In the genomic region with DNA sequence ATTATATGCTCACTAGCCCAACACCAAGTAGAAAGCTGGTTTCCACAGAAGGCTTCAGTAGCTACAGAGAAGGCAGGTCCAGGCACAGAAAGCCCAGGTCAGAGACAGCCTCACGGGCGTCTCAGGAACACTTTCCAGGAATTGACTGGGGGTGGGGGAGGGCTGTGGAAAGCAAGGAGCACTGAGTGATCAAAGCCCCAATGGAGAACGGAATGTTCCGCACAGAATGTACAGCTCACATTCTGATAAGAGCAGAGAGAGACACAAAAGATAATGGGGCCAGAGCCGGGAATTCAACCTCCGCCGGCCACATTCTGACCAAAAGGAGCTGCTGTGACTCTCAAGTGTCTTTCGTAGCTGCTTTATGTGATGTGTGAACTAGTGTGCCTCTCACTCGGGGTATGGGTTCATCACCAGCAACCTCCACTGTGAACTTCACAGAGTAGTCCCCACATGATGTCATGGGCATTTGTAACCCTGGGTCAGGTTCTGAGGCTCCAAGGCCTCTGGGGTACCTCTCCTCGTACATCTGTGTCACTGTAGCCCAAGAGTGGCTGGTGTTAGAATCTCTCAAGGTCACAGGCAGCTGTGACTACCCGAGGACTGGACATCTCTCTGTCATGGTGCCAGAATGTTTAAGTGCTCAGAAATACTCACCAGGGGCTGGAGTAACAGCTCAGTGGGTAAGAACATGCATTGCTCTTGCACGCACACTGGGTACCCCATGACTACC, we compare ENCODE assay signal across 21 mouse cellular contexts. TPM values are rescaled to one million over a fixed set of nuclear protein-coding genes. Genes with fewer than 3 reads are reported as not detected.
DNase-seq lines count a peak whose midpoint lies in the region; ATAC-seq lines count a peak whose summit lies in the region.
"Had no signal": no experiment of that assay in that cellular context is flagged by ENCODE, and none has a peak within 500 bp of the region (broad histone marks: within the 10 kb centered on the region; RNA-seq: fewer than 3 reads in every experiment).

No protein-coding gene starts in this region.

- no peak overlapping the region for H3K4me3 ChIP-seq in intestine, embryonic 16.5 days (ENCODE audit: low read length)
- H3K4me3 ChIP-seq in intestine, embryonic 15.5 days (replicated peaks) = no peak overlapping the region
- peak overlapping the region; percentile 31; the same call in 1 of the 2 replicates for H3K4me3 ChIP-seq in heart, embryonic 10.5 days
- H3K4me3 ChIP-seq in heart, embryonic 15.5 days = no peak overlapping the region
- no peak overlapping the region for H3K4me3 ChIP-seq in stomach, embryonic 16.5 days (replicated peaks; ENCODE audit: low read length)
- H3K4me3 ChIP-seq: embryonic facial prominence, embryonic 12.5 days; forebrain, embryonic 15.5 days; limb, embryonic 12.5 days; liver, embryonic 15.5 days; midbrain, embryonic 15.5 days had no signal

- no peak overlapping the region for H3K27ac ChIP-seq in intestine, embryonic 16.5 days (ENCODE audit: low read length)
- H3K27ac ChIP-seq in intestine, embryonic 15.5 days = no peak overlapping the region
- peak overlapping the region; percentile 79 for H3K27ac ChIP-seq in heart, embryonic 10.5 days
- H3K27ac ChIP-seq in heart, embryonic 15.5 days = peak overlapping the region; percentile 83
- no peak overlapping the region for H3K27ac ChIP-seq in stomach, embryonic 16.5 days (ENCODE audit: low read length)
- H3K27ac ChIP-seq: embryonic facial prominence, embryonic 12.5 days; forebrain, embryonic 15.5 days; hindbrain, embryonic 14.5 days; limb, embryonic 12.5 days; liver, embryonic 15.5 days; midbrain, embryonic 15.5 days had no signal

- no peaks in the 10 kb centered on the region for H3K9me3 ChIP-seq in intestine, embryonic 16.5 days (ENCODE audit: control insufficient read depth, low read length)
- no peaks in the 10 kb centered on the region for H3K9me3 ChIP-seq in intestine, embryonic 15.5 days
- no peaks in the 10 kb centered on the region for H3K9me3 ChIP-seq in heart, embryonic 10.5 days
- H3K9me3 ChIP-seq in heart, embryonic 15.5 days (replicated peaks) = no peaks in the 10 kb centered on the region
- H3K9me3 ChIP-seq in stomach, embryonic 16.5 days (replicated peaks; ENCODE audit: control insufficient read depth, low read length) = no peaks in the 10 kb centered on the region
- H3K9me3 ChIP-seq: embryonic facial prominence, embryonic 12.5 days; forebrain, embryonic 15.5 days; limb, embryonic 12.5 days; liver, embryonic 15.5 days; midbrain, embryonic 15.5 days had no signal

- 57% methylated on average over 12 of the region's 12 CpGs for WGBS in intestine, embryonic 16.5 days
- 59% methylated on average over 12 of the region's 12 CpGs for WGBS in intestine, embryonic 15.5 days
- WGBS in heart, embryonic 10.5 days = 18% methylated on average over 12 of the region's 12 CpGs
- WGBS in heart, embryonic 15.5 days = 18% methylated on average over 12 of the region's 12 CpGs
- 63% methylated on average over 12 of the region's 12 CpGs for WGBS in stomach, embryonic 16.5 days

- H3K36me3 ChIP-seq in intestine, embryonic 16.5 days (ENCODE audit: control insufficient read depth, insufficient read depth, low read length) = no peaks in the 10 kb centered on the region
- H3K36me3 ChIP-seq in intestine, embryonic 15.5 days = no peaks in the 10 kb centered on the region
- no peaks in the 10 kb centered on the region for H3K36me3 ChIP-seq in heart, embryonic 10.5 days
- no peaks in the 10 kb centered on the region for H3K36me3 ChIP-seq in heart, embryonic 15.5 days
- no peaks in the 10 kb centered on the region for H3K36me3 ChIP-seq in stomach, embryonic 16.5 days (ENCODE audit: control insufficient read depth, insufficient read depth, low read length)
- H3K36me3 ChIP-seq: embryonic facial prominence, embryonic 12.5 days; forebrain, embryonic 15.5 days; limb, embryonic 12.5 days; liver, embryonic 15.5 days; midbrain, embryonic 15.5 days had no signal

- peak; percentile 89 for DNase-seq in heart, embryonic 10.5 days (ENCODE audit: low spot score)
- no peak for DNase-seq in cerebellum, postnatal 36 days
- DNase-seq: adrenal gland, adult 8-10 months; B cell, adult 2 months; cerebellum, adult 11-12 months; kidney, adult 18-20 months; kidney, postnatal 10 days; right cerebral cortex, adult 18-20 months; thymus, postnatal 4 days had no signal

- H3K9ac ChIP-seq in intestine, embryonic 16.5 days (ENCODE audit: low read depth, low read length) = no peak overlapping the region
- no peak overlapping the region for H3K9ac ChIP-seq in intestine, embryonic 15.5 days
- no peak overlapping the region for H3K9ac ChIP-seq in heart, embryonic 15.5 days
- no peak overlapping the region for H3K9ac ChIP-seq in stomach, embryonic 16.5 days (ENCODE audit: low read length)
- H3K9ac ChIP-seq: embryonic facial prominence, embryonic 12.5 days; forebrain, embryonic 15.5 days; hindbrain, embryonic 14.5 days; limb, embryonic 12.5 days; liver, embryonic 15.5 days; midbrain, embryonic 15.5 days had no signal

- H3K27me3 ChIP-seq in intestine, embryonic 16.5 days (replicated peaks; ENCODE audit: control insufficient read depth, insufficient read depth, low read length) = no peaks in the 10 kb centered on the region
- H3K27me3 ChIP-seq in intestine, embryonic 15.5 days (replicated peaks) = no peaks in the 10 kb centered on the region
- H3K27me3 ChIP-seq in heart, embryonic 10.5 days (ENCODE audit: insufficient read depth, poor library complexity, severe bottlenecking) = no peaks in the 10 kb centered on the region
- no peaks in the 10 kb centered on the region for H3K27me3 ChIP-seq in heart, embryonic 15.5 days
- H3K27me3 ChIP-seq in stomach, embryonic 16.5 days (ENCODE audit: control insufficient read depth, insufficient read depth, low read length) = no peaks in the 10 kb centered on the region
- H3K27me3 ChIP-seq: embryonic facial prominence, embryonic 12.5 days; forebrain, embryonic 15.5 days; limb, embryonic 12.5 days; liver, embryonic 15.5 days; midbrain, embryonic 15.5 days had no signal

- no peaks in the 10 kb centered on the region for H3K4me1 ChIP-seq in intestine, embryonic 16.5 days (ENCODE audit: control insufficient read depth, insufficient read depth, low read length)
- no peaks in the 10 kb centered on the region for H3K4me1 ChIP-seq in intestine, embryonic 15.5 days (replicated peaks)
- H3K4me1 ChIP-seq in heart, embryonic 10.5 days = peaks cover 38% of the 10 kb centered on the region
- H3K4me1 ChIP-seq in heart, embryonic 15.5 days (replicated peaks) = peaks cover 19% of the 10 kb centered on the region
- no peaks in the 10 kb centered on the region for H3K4me1 ChIP-seq in stomach, embryonic 16.5 days (ENCODE audit: control insufficient read depth, insufficient read depth, low read length)
- H3K4me1 ChIP-seq: embryonic facial prominence, embryonic 12.5 days; forebrain, embryonic 15.5 days; liver, embryonic 15.5 days; midbrain, embryonic 15.5 days had no signal

- ATAC-seq in intestine, embryonic 16.5 days = 0 out of 2 replicates have a peak, but pooled peaks have one; percentile 18
- no peak for ATAC-seq in intestine, embryonic 15.5 days
- ATAC-seq in heart, embryonic 15.5 days (replicated peaks; ENCODE audit: insufficient number of reproducible peaks, insufficient read depth, low FRiP score, low read depth) = peak; percentile 80
- ATAC-seq in stomach, embryonic 16.5 days (ENCODE audit: insufficient read depth, low FRiP score) = 0 out of 2 replicates have a peak, but pooled peaks have one; percentile 25
- ATAC-seq in granulocyte monocyte progenitor cell, adult 5-6 weeks (replicated peaks; ENCODE audit: poor library complexity, severe bottlenecking) = no peak
- ATAC-seq: forebrain, embryonic 15.5 days; midbrain, embryonic 15.5 days had no signal

- H3K4me2 ChIP-seq in intestine, embryonic 16.5 days (ENCODE audit: low read depth, low read length) = no peak overlapping the region
- no peak overlapping the region for H3K4me2 ChIP-seq in intestine, embryonic 15.5 days (replicated peaks)
- H3K4me2 ChIP-seq in heart, embryonic 15.5 days = peak overlapping the region; percentile 40
- H3K4me2 ChIP-seq in stomach, embryonic 16.5 days (ENCODE audit: low read depth, low read length) = no peak overlapping the region
- H3K4me2 ChIP-seq: embryonic facial prominence, embryonic 12.5 days; forebrain, embryonic 15.5 days; hindbrain, embryonic 14.5 days; limb, embryonic 12.5 days; liver, embryonic 15.5 days; midbrain, embryonic 15.5 days had no signal

RNA-seq across cellular contexts. Expression of a gene that starts 44.7 kb away (rescaled TPM):
- polyA plus RNA-seq in intestine, embryonic 16.5 days (2015; fragmentation: Nextera tagmentation; extraction: Ambion mirVana) = 8.1 and 8.4 TPM in 2 replicates
- 10.1 and 11.7 TPM in 2 replicates for polyA plus RNA-seq in intestine, embryonic 15.5 days (2015; fragmentation: Nextera tagmentation; extraction: Ambion mirVana)
- polyA plus RNA-seq in heart, embryonic 10.5 days (2016; fragmentation: Nextera tagmentation; extraction: Ambion mirVana) = 16.8 and 18.6 TPM in 2 replicates
- 16.1 and 19.6 TPM in 2 replicates for polyA plus RNA-seq in heart, embryonic 15.5 days (2015; fragmentation: Nextera tagmentation; extraction: Ambion mirVana)
- polyA plus RNA-seq in stomach, embryonic 16.5 days (2015; fragmentation: Nextera tagmentation; extraction: Ambion mirVana) = 19.7 and 19.8 TPM in 2 replicates
- total RNA-seq in granulocyte monocyte progenitor cell, adult 5-6 weeks (2014; fragmentation: Nextera tagmentation) = 0.17 TPM in 1 of 2 replicates, not detected in the other
- total RNA-seq in granulocyte monocyte progenitor cell, adult 5-6 weeks (2017) = not detected in 2 replicates

RNA-seq across cellular contexts. Expression of a gene that starts 51.0 kb away (rescaled TPM):
- 0.21 TPM in 2 replicates for polyA plus RNA-seq in intestine, embryonic 16.5 days (2015; fragmentation: Nextera tagmentation; extraction: Ambion mirVana)
- 0.20 and 0.28 TPM in 2 replicates for polyA plus RNA-seq in intestine, embryonic 15.5 days (2015; fragmentation: Nextera tagmentation; extraction: Ambion mirVana)
- polyA plus RNA-seq in heart, embryonic 10.5 days (2016; fragmentation: Nextera tagmentation; extraction: Ambion mirVana) = not detected in 2 replicates
- polyA plus RNA-seq in heart, embryonic 15.5 days (2015; fragmentation: Nextera tagmentation; extraction: Ambion mirVana) = 0.08 and 0.15 TPM in 2 replicates
- 0.07 and 0.15 TPM in 2 replicates for polyA plus RNA-seq in stomach, embryonic 16.5 days (2015; fragmentation: Nextera tagmentation; extraction: Ambion mirVana)
- not detected in 2 replicates for total RNA-seq in granulocyte monocyte progenitor cell, adult 5-6 weeks (2014; fragmentation: Nextera tagmentation)
- 0.09 TPM in 1 of 2 replicates, not detected in the other for total RNA-seq in granulocyte monocyte progenitor cell, adult 5-6 weeks (2017)
- total RNA-seq: left cerebral cortex, adult 8-10 months had no signal
- polyA plus RNA-seq: limb, embryonic 12.5 days had no signal

Comparison
In these comparisons a context has a peak if more than half of its experiments do, and no peak if none do; other contexts are left out.
1. ATAC-seq: peak in intestine, embryonic 16.5 days (single experiment), heart, embryonic 15.5 days (single experiment) and stomach, embryonic 16.5 days (single experiment); none in intestine, embryonic 15.5 days (single experiment) and granulocyte monocyte progenitor cell, adult 5-6 weeks (single experiment).
2. H3K27ac ChIP-seq: peak in heart, embryonic 10.5 days (single experiment) and heart, embryonic 15.5 days (single experiment); none in intestine, embryonic 16.5 days (single experiment), intestine, embryonic 15.5 days (single experiment) and stomach, embryonic 16.5 days (single experiment).